Mouse (Mus musculus) megakaryocyte, embryonic 14.5 days (primary cell): ENCODE data around the gene Snx18. TPM values are rescaled to one million over a fixed set of nuclear protein-coding genes. Genes with fewer than 3 reads are reported as not detected.

ENCODE experiments used
- H3K27me3 ChIP-seq: replicated peaks from 2 replicates; pipeline ENCODE3; 2012; ENCODE audit warnings: inconsistent platforms
- H3K36me3 ChIP-seq: replicated peaks from 2 replicates; pipeline ENCODE3; 2012; ENCODE audit warnings: low read length, inconsistent platforms, mixed read lengths
- H3K4me1 ChIP-seq: 2 replicates; pipeline ENCODE4 v1.6.1; 2012; ENCODE audit warnings: inconsistent platforms
- H3K4me3 ChIP-seq: replicated peaks from 2 replicates; pipeline ENCODE3; 2012; ENCODE audit warnings: moderate library complexity, mild to moderate bottlenecking, inconsistent platforms
- H3K9me3 ChIP-seq: 2 replicates; pipeline ENCODE4 v1.6.1; 2012; ENCODE audit warnings: inconsistent platforms
- FLI1 ChIP-seq: IDR thresholded peaks from 2 replicates; pipeline ENCODE4 v1.6.1; 2012; ENCODE audit warnings: low read length, inconsistent platforms, mixed read lengths
- GATA1 ChIP-seq: IDR thresholded peaks from 3 replicates; pipeline ENCODE4 v1.6.1; 2012; ENCODE audit warnings: mixed read lengths, low read length, inconsistent platforms, borderline replicate concordance
- polyA plus RNA-seq: library from polyadenylated mRNA; stranded (reverse); fragments of >175 nt; gene quantifications from 2 replicates; pipeline ENCODE4 v1.2.3, GENCODE M21; 2012; ENCODE audit warnings: low replicate concordance; ENCODE audit not compliant: insufficient read depth

Gene Snx18
- polyA plus RNA-seq, 1 experiment: 4.9 TPM

GRCm38 (mm10) chr13:113553603-113554230 lies 64.6 kb downstream of the Snx18 start:
- H3K36me3 ChIP-seq: no peaks in the 10 kb centered on the region
- H3K4me3 ChIP-seq: no peak overlapping the region
- no peak for TF ChIP-seq GATA1
- TF ChIP-seq FLI1: no peak
- peaks cover 28% of the 10 kb centered on the region for H3K9me3 ChIP-seq
- no peaks in the 10 kb centered on the region for H3K4me1 ChIP-seq
- no peaks in the 10 kb centered on the region for H3K27me3 ChIP-seq

- H3K36me3 ChIP-seq: no peaks in the 10 kb centered on the region
- H3K27me3 ChIP-seq: no peaks in the 10 kb centered on the region
- H3K9me3 ChIP-seq: peaks cover 19% of the 10 kb centered on the region
- no peak overlapping the region for H3K4me3 ChIP-seq
- H3K4me1 ChIP-seq: no peaks in the 10 kb centered on the region
- no peak for TF ChIP-seq FLI1
- no peak for TF ChIP-seq GATA1
Observed at GRCm38 (mm10) chr13:113552341-113552740, 66.0 kb downstream of the Snx18 start.

GRCm38 (mm10) chr13:113550866-113551565 lies 67.3 kb downstream of the Snx18 start:
- H3K9me3 ChIP-seq: peaks cover 10% of the 10 kb centered on the region
- H3K4me3 ChIP-seq: no peak overlapping the region
- H3K27me3 ChIP-seq: no peaks in the 10 kb centered on the region
- H3K4me1 ChIP-seq: no peaks in the 10 kb centered on the region
- H3K36me3 ChIP-seq: no peaks in the 10 kb centered on the region
- TF ChIP-seq FLI1 (no peak), GATA1 (no peak)

DNA sequence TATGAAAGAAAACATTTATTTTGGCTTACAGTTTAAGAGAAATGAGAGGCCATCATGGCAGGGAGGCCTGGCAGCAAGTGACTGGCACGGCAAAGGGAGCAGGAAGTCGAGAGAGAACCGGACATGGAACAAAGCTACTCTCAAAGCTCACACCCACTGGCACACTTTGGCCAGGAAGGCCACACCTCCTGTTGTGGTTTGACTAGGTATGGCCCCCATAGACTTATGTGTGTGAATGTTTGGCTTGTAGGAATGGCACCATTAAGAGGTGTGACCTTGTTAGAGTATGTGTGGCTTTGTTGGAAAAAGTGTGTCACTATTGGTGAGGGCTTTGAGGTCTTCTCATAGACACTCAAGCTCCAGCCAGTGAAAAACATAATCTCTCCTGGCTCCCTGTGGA lies 69.3 kb downstream of the Snx18 start:
- Histone ChIP-seq H3K9me3 (peaks cover 5% of the 10 kb centered on the region; the same call in 1 of the 2 replicates), H3K36me3 (no peaks in the 10 kb centered on the region), H3K4me1 (no peaks in the 10 kb centered on the region), H3K27me3 (no peaks in the 10 kb centered on the region), H3K4me3 (no peak overlapping the region)
- TF ChIP-seq GATA1: no peak
- TF ChIP-seq FLI1: no peak

DNA sequence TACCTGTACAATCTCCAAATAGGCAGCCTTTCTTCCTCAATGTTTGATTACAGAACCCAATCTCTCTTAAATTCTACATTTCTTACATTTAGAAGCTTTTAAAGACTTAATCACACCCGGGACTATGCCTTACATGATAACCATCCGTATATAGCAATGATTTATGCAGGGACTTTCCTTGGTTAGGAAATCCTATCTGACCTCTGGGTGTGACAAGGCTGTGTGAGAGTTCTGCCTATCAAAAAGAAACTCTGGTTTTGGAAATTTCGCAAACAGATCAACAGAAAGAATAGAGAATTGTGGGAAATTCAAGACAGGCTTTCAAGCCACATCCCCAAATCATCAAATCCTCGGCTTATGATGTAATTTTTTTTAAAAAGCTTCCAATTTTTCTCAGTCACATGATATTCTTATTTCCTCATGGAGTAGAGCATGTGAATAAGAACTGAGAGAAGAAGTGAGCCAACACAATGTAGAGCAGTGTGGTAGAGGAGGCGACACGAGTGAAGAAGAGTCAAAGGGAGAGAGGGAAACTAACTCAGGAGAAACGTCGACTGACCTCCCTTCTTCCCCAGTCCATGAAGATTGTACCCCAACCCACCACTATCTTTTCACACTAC lies 70.4 kb downstream of the Snx18 start:
- no peaks in the 10 kb centered on the region for H3K36me3 ChIP-seq
- no peak overlapping the region for H3K4me3 ChIP-seq
- TF ChIP-seq FLI1 (no peak), GATA1 (no peak)
- H3K9me3 ChIP-seq: no peaks in the 10 kb centered on the region
- no peaks in the 10 kb centered on the region for H3K27me3 ChIP-seq
- H3K4me1 ChIP-seq: no peaks in the 10 kb centered on the region

DNA sequence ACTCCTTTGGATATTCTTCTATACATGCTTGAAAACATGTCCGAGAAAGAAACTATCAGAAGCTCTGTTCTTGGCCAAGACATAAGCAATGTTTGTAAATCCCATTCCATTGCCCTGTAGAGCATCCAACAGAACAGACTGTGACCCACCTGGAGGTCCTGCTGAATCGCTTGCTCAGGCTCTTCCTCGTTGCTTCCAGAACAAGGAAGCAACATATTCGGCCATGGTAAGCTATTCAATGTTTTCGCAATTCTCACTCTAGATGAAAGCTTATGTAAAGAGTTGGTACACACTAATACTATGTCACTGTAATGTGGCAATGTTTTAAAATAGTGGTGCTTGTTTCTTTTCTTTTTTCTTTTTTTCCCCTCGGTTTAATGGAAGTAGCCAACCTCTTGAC lies 76.0 kb downstream of the Snx18 start:
- Histone ChIP-seq H3K36me3 (no peaks in the 10 kb centered on the region), H3K9me3 (peaks cover 11% of the 10 kb centered on the region), H3K4me3 (no peak overlapping the region), H3K27me3 (no peaks in the 10 kb centered on the region), H3K4me1 (no peaks in the 10 kb centered on the region)
- TF ChIP-seq GATA1 (no peak), FLI1 (no peak)

Other genes with a start within 250 kb of the Snx18 start
- gene Hspb3, start 45.1 kb upstream of the Snx18 start, polyA plus RNA-seq: not detected in 2 replicates
- gene Arl15, start 175.9 kb upstream of the Snx18 start, polyA plus RNA-seq: 0.19 TPM in 1 of 2 replicates, not detected in the other